Mouse (Mus musculus) E14TG2a.4 (cell line): ENCODE data around the gene Prtn3.

Experiments used
- H3K27me3 ChIP-seq: 2 replicates; pipeline ENCODE4 v1.6.1; 2014; ENCODE audit warnings: low read length, control low read depth; ENCODE audit not compliant: insufficient read depth
- H3K36me3 ChIP-seq: 2 replicates; pipeline ENCODE4 v1.6.1; 2014; ENCODE audit warnings: low read length, control low read depth; ENCODE audit not compliant: insufficient read depth
- H3K4me1 ChIP-seq: replicated peaks from 2 replicates; pipeline ENCODE4 v1.6.1; 2014; ENCODE audit warnings: low read depth, low read length, control low read depth
- H3K4me3 ChIP-seq: replicated peaks from 2 replicates; pipeline ENCODE4 v1.5.1; 2014; ENCODE audit warnings: mild to moderate bottlenecking, low read length
- H3K9me3 ChIP-seq: 2 replicates; pipeline ENCODE4 v1.6.1; 2014; ENCODE audit warnings: low read length, control low read depth
- CTCF ChIP-seq: conservative IDR thresholded peaks from 2 replicates; pipeline ENCODE4 v1.5.1; 2014; ENCODE audit warnings: low read length
- NANOG ChIP-seq: IDR thresholded peaks from 2 replicates; pipeline ENCODE4 v1.6.1; 2014; ENCODE audit warnings: borderline replicate concordance, low read length, mixed read lengths
- POU5F1 ChIP-seq: IDR thresholded peaks from 2 replicates; pipeline ENCODE4 v1.6.1; 2014; ENCODE audit warnings: low read length, borderline replicate concordance

The Prtn3 gene

GRCm38 (mm10) chr10:79930826-79931186 lies 56.5 kb downstream of the Prtn3 start:
- peaks cover 34% of the 10 kb centered on the region for H3K27me3 ChIP-seq

DNA sequence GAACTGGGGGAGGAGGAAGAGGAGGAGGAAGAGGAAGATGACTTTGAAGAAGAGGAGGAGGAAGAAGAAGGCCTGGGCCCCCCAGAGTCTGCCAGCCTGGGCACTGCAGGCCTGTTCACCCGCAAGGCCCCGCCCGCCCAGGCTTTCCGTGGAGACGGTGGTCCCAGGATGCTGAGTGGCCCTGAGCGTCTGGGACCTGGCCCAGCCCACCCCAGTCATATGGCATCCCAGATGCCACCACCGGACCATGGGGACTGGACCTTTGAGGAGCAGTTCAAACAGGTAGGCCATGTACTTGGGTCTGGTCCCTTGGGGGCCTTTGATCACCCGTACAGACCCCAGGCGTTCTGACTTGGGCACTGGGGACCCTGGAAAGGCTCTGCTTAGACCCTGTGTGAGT lies 57.5 kb downstream of the Prtn3 start:
- 0 out of 2 replicates have a peak, but pooled peaks cover 2% of the 10 kb centered on the region for H3K9me3 ChIP-seq
- H3K4me1 ChIP-seq: peaks cover 59% of the 10 kb centered on the region
- TF ChIP-seq CTCF (no peak), NANOG (no peak), POU5F1 (no peak)
- no peak overlapping the region for H3K4me3 ChIP-seq
- peaks cover 27% of the 10 kb centered on the region for H3K27me3 ChIP-seq
- peaks cover 14% of the 10 kb centered on the region; the same call in 1 of the 2 replicates for H3K36me3 ChIP-seq

More at GRCm38 (mm10) chr10:79930826-79931186, 56.5 kb downstream of the Prtn3 start:
- peaks cover 58% of the 10 kb centered on the region for H3K4me1 ChIP-seq
- H3K4me3 ChIP-seq: no peak overlapping the region
- H3K36me3 ChIP-seq: peaks cover 14% of the 10 kb centered on the region; the same call in 1 of the 2 replicates
- H3K9me3 ChIP-seq: 0 out of 2 replicates have a peak, but pooled peaks cover 2% of the 10 kb centered on the region
- TF ChIP-seq NANOG (no peak), POU5F1 (no peak), CTCF (no peak)

DNA sequence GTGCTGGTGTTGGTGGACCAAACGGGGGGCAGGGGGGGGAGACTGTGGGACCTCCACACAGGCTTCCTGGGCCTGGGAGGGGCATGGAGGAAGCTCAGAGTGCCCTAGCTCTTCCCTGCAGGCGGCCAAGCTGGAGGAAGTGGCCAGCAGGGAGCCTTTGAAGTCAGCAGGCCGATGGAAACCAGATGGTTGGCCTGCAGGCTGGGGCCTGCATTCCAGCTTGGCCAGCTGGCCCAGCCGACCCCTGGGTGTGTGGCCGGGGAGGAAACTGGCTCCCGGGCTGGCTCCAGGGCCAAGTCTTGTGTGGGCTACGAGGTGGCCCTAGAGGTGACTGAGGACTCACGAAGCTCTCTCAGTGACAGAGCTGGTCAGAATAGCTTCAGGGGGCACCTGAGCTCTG lies 58.5 kb downstream of the Prtn3 start:
- H3K4me1 ChIP-seq: peaks cover 66% of the 10 kb centered on the region
- TF ChIP-seq CTCF (no peak), POU5F1 (no peak), NANOG (no peak)
- H3K9me3 ChIP-seq: 0 out of 2 replicates have a peak, but pooled peaks cover 2% of the 10 kb centered on the region
- H3K4me3 ChIP-seq: no peak overlapping the region
- H3K27me3 ChIP-seq: peaks cover 21% of the 10 kb centered on the region
- H3K36me3 ChIP-seq: peaks cover 14% of the 10 kb centered on the region; the same call in 1 of the 2 replicates
